Mouse (Mus musculus) kidney, adult 2 months (tissue): ENCODE measurements around the gene Enoph1.

Experiments
- CTCF ChIP-seq: fragments of 200-500 bp; conservative IDR thresholded peaks from 2 replicates; pipeline ENCODE4 v1.5.1; 2011; ENCODE audit warnings: low read depth, mild to moderate bottlenecking, control low read depth, low read length, moderate library complexity, mixed read lengths; ENCODE audit not compliant: insufficient read depth, insufficient read length
- POLR2A ChIP-seq: fragments of 200-500 bp; IDR thresholded peaks from one replicate; pipeline ENCODE4 v1.6.1; 2011; ENCODE audit warnings: low read depth, low read length, control low read depth

GRCm38 (mm10) chr5:100003895-100004294 lies 35.9 kb upstream of the Enoph1 start:
- no peak for TF ChIP-seq CTCF
- TF ChIP-seq POLR2A = no peak
